Mouse (Mus musculus) kidney, postnatal 0 days (tissue): ENCODE data around the gene Fam19a2. TPM values are rescaled to one million over a fixed set of nuclear protein-coding genes. Genes with fewer than 3 reads are reported as not detected.

Experiments used
- ATAC-seq: fragments of 200-750 bp; cut with Nextera tagmentation; replicated peaks from 2 replicates; pipeline ENCODE4 v1.8.0; 2017; ENCODE audit warnings: low read depth, moderate number of reproducible peaks, moderate TSS enrichment, moderate library complexity; ENCODE audit not compliant: low FRiP score
- DNase-seq: peaks from one replicate; pipeline ENCODE4 v3.0.0-alpha.2; 2016; ENCODE audit warnings: low spot score
- H3K27ac ChIP-seq: fragments of 300-500 bp; sonication (generic); 2 replicates; pipeline ENCODE4 v1.5.1; 2014; ENCODE audit warnings: mild to moderate bottlenecking
- H3K27me3 ChIP-seq: fragments of 300-500 bp; sonication (generic); 2 replicates; pipeline ENCODE4 v1.6.1; 2014; ENCODE audit warnings: low read length, mixed read lengths; ENCODE audit not compliant: insufficient read depth
- H3K36me3 ChIP-seq: fragments of 300-500 bp; sonication (generic); 2 replicates; pipeline ENCODE4 v1.6.1; 2014; ENCODE audit warnings: low read length, mixed read lengths; ENCODE audit not compliant: insufficient read depth
- H3K4me1 ChIP-seq: fragments of 300-500 bp; sonication (generic); replicated peaks from 2 replicates; pipeline ENCODE4 v1.6.1; 2014; ENCODE audit warnings: antibody characterized with exemption, low read length, mixed read lengths; ENCODE audit not compliant: insufficient read depth
- H3K4me2 ChIP-seq: fragments of 300-500 bp; sonication (generic); 2 replicates; pipeline ENCODE4 v1.6.1; 2014; ENCODE audit warnings: mild to moderate bottlenecking, low read length, moderate library complexity, mixed read lengths
- H3K4me3 ChIP-seq: fragments of 300-500 bp; sonication (generic); replicated peaks from 2 replicates; pipeline ENCODE4 v1.5.1; 2014; ENCODE audit warnings: low read depth, low read length
- H3K9ac ChIP-seq: fragments of 300-500 bp; sonication (generic); 2 replicates; pipeline ENCODE4 v1.6.1; 2014; ENCODE audit warnings: low read depth, low read length
- H3K9me3 ChIP-seq: fragments of 300-500 bp; sonication (generic); replicated peaks from 2 replicates; pipeline ENCODE4 v1.6.1; 2016; ENCODE audit warnings: low read length, inconsistent platforms, mixed read lengths
- CTCF ChIP-seq: IDR thresholded peaks from 2 replicates; pipeline ENCODE4 v1.5.1; 2016; ENCODE audit warnings: antibody characterized with exemption, low read depth, mild to moderate bottlenecking, moderate library complexity
- WGBS: fragments of 180-500 bp; shearing (Covaris S2); extraction: QIAGEN DNeasy Blood & Tissue Kit; methylation state at CpG from one replicate; pipeline ENCODE4 v1.1.7; 2014; 5-methylcytosine and 5-hydroxymethylcytosine counted together
- polyA plus RNA-seq: library from polyadenylated mRNA; unstranded; fragments of >200 nt; fragmentation: Nextera tagmentation; extraction: Ambion mirVana; gene quantifications from 2 replicates; pipeline ENCODE4 v1.2.1, GENCODE M21; 2015

The Fam19a2 gene
- polyA plus RNA-seq, 1 experiment from 2014 or later: 2.0 TPM

GRCm38 (mm10) chr10:123402460-123402859 is 138.7 kb downstream of the Fam19a2 start:
- DNase-seq: no peak
- Histone ChIP-seq H3K27ac (no peak overlapping the region), H3K4me2 (no peak overlapping the region), H3K27me3 (no peaks in the 10 kb centered on the region), H3K9ac (no peak overlapping the region), H3K9me3 (no peaks in the 10 kb centered on the region), H3K36me3 (no peaks in the 10 kb centered on the region), H3K4me3 (no peak overlapping the region), H3K4me1 (no peaks in the 10 kb centered on the region)
- 68% methylated on average over 3 of the region's 3 CpGs for WGBS
- ATAC-seq: no peak
- no peak for TF ChIP-seq CTCF

DNA sequence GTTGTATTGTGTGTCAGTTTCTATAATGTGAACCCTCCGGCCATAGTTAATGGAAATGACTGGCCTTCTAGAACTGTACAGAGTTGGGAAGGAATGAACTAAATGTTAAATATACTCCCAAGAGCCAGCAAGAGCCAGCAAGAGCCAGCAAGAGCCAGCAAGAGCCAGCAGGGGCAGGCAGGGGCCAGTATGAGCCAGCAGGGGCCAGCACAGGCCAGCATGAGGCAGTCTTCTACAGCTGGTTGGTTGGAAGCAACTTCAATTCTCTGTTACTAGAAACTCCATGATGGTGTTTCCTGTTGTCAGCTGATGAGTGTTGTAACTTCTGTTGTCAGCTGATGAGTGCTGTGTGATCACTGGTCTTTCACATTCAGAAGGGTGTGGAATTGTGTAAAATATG is 151.2 kb downstream of the Fam19a2 start:
- Histone ChIP-seq H3K4me2 (no peak overlapping the region), H3K36me3 (no peaks in the 10 kb centered on the region), H3K27ac (no peak overlapping the region), H3K9me3 (no peaks in the 10 kb centered on the region), H3K4me3 (no peak overlapping the region), H3K27me3 (no peaks in the 10 kb centered on the region), H3K9ac (no peak overlapping the region), H3K4me1 (no peaks in the 10 kb centered on the region)
- WGBS: 95% methylated on average over 1 of the region's 1 CpGs
- ATAC-seq (no peak), DNase-seq (peak; percentile 21)
- TF ChIP-seq CTCF: peak; percentile 51

DNA sequence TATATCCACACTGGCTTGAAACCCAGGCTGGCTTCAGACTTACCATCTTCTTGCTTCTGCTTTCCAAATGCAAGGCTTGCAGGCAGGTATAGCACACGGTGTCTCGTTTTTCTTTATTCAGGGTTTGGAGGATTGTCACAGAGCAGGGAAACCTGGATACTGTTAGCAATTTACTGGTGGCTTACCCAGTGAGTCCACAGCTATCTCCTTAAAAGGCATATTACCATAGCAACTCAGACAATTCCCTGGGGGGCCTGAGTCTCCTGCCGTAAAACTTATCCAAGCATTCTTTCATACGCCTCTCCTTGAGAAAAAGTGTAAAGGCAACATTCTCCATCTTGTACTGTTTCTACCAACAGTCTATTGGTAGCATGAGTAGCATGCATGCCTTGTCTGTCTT is 152.2 kb downstream of the Fam19a2 start:
- ATAC-seq (no peak), DNase-seq (no peak)
- 43% methylated on average over 4 of the region's 4 CpGs for WGBS
- Histone ChIP-seq H3K27me3 (no peaks in the 10 kb centered on the region), H3K9me3 (no peaks in the 10 kb centered on the region), H3K36me3 (no peaks in the 10 kb centered on the region), H3K9ac (no peak overlapping the region), H3K4me3 (no peak overlapping the region), H3K27ac (no peak overlapping the region), H3K4me2 (no peak overlapping the region), H3K4me1 (no peaks in the 10 kb centered on the region)
- no peak for TF ChIP-seq CTCF

DNA sequence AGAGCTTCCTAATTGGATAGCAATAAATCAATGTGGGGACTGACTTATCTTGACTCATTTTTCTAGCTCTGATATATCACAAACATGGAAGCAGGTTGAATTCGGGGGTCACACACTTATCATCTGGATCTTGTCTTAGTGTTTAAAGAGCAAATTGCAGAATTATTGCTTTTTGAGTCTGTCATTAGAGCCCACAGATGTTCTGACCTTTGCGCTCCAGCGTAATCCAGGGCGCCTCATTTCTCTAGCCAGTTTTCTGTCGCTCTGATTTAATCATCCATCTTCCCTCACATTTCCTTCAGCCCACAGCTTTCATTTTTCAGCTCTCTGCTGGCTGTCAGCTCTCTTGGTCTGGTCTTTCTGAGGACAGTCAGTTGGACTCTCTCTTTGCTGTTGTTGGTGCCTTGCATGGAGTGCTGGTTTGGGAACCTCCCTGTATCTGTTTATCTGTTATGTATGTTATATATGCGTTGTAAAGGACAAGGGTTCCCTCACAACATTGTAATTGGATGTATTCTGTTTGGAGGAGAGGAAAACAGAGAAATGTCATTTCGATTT is 154.9 kb downstream of the Fam19a2 start:
- Histone ChIP-seq H3K9me3 (no peaks in the 10 kb centered on the region), H3K27me3 (no peaks in the 10 kb centered on the region), H3K36me3 (no peaks in the 10 kb centered on the region), H3K4me2 (no peak overlapping the region), H3K4me3 (no peak overlapping the region), H3K27ac (no peak overlapping the region), H3K4me1 (no peaks in the 10 kb centered on the region), H3K9ac (no peak overlapping the region)
- ATAC-seq: no peak
- DNase-seq: peak; percentile 47
- 33% methylated on average over 7 of the region's 7 CpGs for WGBS
- no peak for TF ChIP-seq CTCF

- no peak for ATAC-seq
- no peak overlapping the region for H3K4me2 ChIP-seq
- DNase-seq: no peak
These were observed 156.5 kb downstream of the Fam19a2 start for GRCm38 (mm10) chr10:123420249-123420648.

GRCm38 (mm10) chr10:123424482-123424881 is 160.7 kb downstream of the Fam19a2 start:
- H3K4me3 ChIP-seq: no peak overlapping the region
- no peaks in the 10 kb centered on the region for H3K27me3 ChIP-seq
- no peak overlapping the region for H3K4me2 ChIP-seq
- H3K4me1 ChIP-seq: no peaks in the 10 kb centered on the region
- no peak for ATAC-seq
- H3K9me3 ChIP-seq: no peaks in the 10 kb centered on the region
- DNase-seq: no peak
- TF ChIP-seq CTCF: no peak
- no peak overlapping the region for H3K27ac ChIP-seq
- H3K36me3 ChIP-seq: no peaks in the 10 kb centered on the region
- H3K9ac ChIP-seq: no peak overlapping the region
- 91% methylated on average over 3 of the region's 3 CpGs for WGBS

More at GRCm38 (mm10) chr10:123420249-123420648, 156.5 kb downstream of the Fam19a2 start:
- Histone ChIP-seq H3K27ac (no peak overlapping the region), H3K4me3 (no peak overlapping the region), H3K27me3 (no peaks in the 10 kb centered on the region), H3K9me3 (no peaks in the 10 kb centered on the region), H3K9ac (no peak overlapping the region), H3K4me1 (no peaks in the 10 kb centered on the region), H3K36me3 (no peaks in the 10 kb centered on the region)
- TF ChIP-seq CTCF: no peak
- 82% methylated on average over 1 of the region's 1 CpGs for WGBS
